Mouse (Mus musculus) kidney, adult 2 months (tissue): ENCODE results near the gene Fbln5. TPM values are rescaled to one million over a fixed set of nuclear protein-coding genes. Genes with fewer than 3 reads are reported as not detected.

Source experiments
- DNase-seq: peaks from one replicate; pipeline ENCODE4 v3.0.0; 2021
- H3K27ac ChIP-seq: fragments of 200-500 bp; 2 replicates; pipeline ENCODE4 v1.5.1; 2012; ENCODE audit warnings: low read depth, low read length, control low read depth, inconsistent platforms; ENCODE audit not compliant: insufficient read depth
- H3K27me3 ChIP-seq: fragments of 200-500 bp; replicated peaks from 2 replicates; pipeline ENCODE4 v1.6.1; 2012; ENCODE audit warnings: mild to moderate bottlenecking, moderate library complexity, low read length, inconsistent platforms; ENCODE audit not compliant: control insufficient read depth, insufficient read depth
- H3K36me3 ChIP-seq: fragments of 200-500 bp; 2 replicates; pipeline ENCODE4 v1.6.1; 2012; ENCODE audit warnings: mild to moderate bottlenecking, moderate library complexity, low read length, inconsistent platforms; ENCODE audit not compliant: control insufficient read depth, insufficient read depth
- H3K4me1 ChIP-seq: fragments of 200-500 bp; 2 replicates; pipeline ENCODE4 v1.6.1; 2011; ENCODE audit warnings: low read length; ENCODE audit not compliant: control insufficient read depth, insufficient read depth
- H3K4me3 ChIP-seq: fragments of 200-500 bp; 2 replicates; pipeline ENCODE4 v1.5.1; 2011; ENCODE audit warnings: mild to moderate bottlenecking, low read depth, low read length, control low read depth; ENCODE audit not compliant: insufficient read depth
- CTCF ChIP-seq: fragments of 200-500 bp; conservative IDR thresholded peaks from 2 replicates; pipeline ENCODE4 v1.5.1; 2011; ENCODE audit warnings: low read depth, mild to moderate bottlenecking, control low read depth, low read length, moderate library complexity, mixed read lengths; ENCODE audit not compliant: insufficient read depth, insufficient read length
- POLR2A ChIP-seq: fragments of 200-500 bp; IDR thresholded peaks from one replicate; pipeline ENCODE4 v1.6.1; 2011; ENCODE audit warnings: low read depth, low read length, control low read depth
- WGBS: fragments of 180-500 bp; shearing (Covaris S2); methylation state at CpG from one replicate; pipeline ENCODE4 v1.1.7; 2018; 5-methylcytosine and 5-hydroxymethylcytosine counted together
- polyA plus RNA-seq: library from polyadenylated mRNA; depleted of rRNA; stranded (reverse); fragments of >200 nt; gene quantifications from 2 replicates; pipeline ENCODE4 v1.2.3, GENCODE M21; 2012

The Fbln5 gene
- polyA plus RNA-seq, 1 experiment: 302 TPM

DNA sequence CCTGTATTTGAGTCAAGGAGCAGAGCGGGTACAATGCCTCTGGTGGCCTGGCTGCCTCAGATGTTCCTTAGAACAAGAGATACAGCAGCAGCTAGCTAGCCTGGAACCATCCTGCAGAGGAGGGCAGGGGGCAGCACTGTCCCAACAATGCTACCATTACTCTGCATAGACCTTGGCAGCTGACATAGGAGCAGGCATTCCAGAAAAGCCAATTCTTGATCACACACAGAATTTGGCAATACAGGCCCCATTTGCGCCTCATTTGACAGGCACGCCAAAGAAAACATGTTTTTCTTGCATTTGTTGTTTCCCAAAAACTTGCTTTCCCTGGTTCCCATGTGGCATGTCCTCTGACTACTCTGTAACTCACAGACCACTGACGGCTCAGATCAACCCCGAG lies 56.8 kb downstream of the Fbln5 start:
- no peak for DNase-seq
- H3K36me3 ChIP-seq: no peaks in the 10 kb centered on the region
- H3K4me3 ChIP-seq: no peak overlapping the region
- no peak overlapping the region for H3K27ac ChIP-seq
- H3K27me3 ChIP-seq: no peaks in the 10 kb centered on the region
- H3K4me1 ChIP-seq: no peaks in the 10 kb centered on the region; the same call in 1 of the 2 replicates
- 81% methylated on average over 5 of the region's 5 CpGs for WGBS
- no peak for TF ChIP-seq POLR2A
- TF ChIP-seq CTCF: peak; percentile 24; the same call in 1 of the 2 replicates

DNA sequence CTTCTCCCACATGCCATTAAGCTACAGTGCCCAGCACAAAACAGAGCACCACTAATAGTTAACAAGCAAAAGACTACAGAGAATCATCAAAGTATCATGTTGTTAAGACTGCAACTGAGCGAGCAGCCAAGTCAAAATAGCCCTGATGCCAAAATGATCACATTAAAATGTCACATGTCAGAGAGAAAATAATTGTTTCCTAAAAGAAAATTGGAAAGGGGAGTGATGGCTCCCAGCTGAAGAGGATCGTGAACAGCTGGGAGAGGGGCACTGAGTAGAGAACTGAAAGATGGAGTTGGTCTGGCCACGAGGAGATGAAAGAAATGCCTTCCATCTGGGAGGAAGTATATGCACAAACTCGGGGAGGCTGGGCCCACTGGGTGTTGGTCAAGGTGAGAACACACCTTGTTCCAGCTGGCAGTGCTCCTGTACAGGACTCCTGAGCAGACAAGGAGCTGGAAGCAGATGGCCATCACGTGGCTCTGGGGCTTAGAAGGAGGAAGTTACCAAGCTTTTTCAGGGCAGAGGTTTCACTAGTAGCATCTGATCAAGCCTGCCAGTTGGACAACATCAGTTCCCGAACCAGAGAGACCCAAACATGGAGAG lies 59.3 kb downstream of the Fbln5 start:
- 46% methylated on average over 6 of the region's 6 CpGs for WGBS
- no peak for TF ChIP-seq CTCF
- TF ChIP-seq POLR2A: no peak
- H3K36me3 ChIP-seq: no peaks in the 10 kb centered on the region
- H3K27me3 ChIP-seq: no peaks in the 10 kb centered on the region
- H3K27ac ChIP-seq: no peak overlapping the region
- no peaks in the 10 kb centered on the region for H3K4me1 ChIP-seq
- H3K4me3 ChIP-seq: no peak overlapping the region
- no peak for DNase-seq

DNA sequence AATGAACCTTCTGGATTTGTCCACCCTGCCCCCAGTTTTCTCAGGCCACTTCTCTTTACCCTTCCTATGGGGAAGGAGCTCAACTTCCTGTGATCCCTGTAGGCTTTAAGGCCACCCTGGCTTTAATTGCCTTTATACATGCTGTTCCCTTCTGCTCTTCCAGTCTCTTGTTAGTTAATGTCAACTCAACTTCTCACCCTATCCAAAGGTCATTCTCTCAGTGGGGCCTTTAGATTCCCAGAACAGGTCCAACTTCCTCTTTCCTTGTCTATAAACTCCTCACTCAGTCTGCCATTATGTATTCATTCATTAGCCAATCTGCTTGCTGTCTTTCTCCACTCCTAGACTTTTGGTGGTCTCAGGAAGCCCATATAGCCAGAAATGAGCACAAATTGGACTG lies 60.2 kb downstream of the Fbln5 start:
- TF ChIP-seq POLR2A: no peak
- no peak for TF ChIP-seq CTCF
- DNase-seq: peak; percentile 62
- no peaks in the 10 kb centered on the region for H3K27me3 ChIP-seq
- no peaks in the 10 kb centered on the region for H3K4me1 ChIP-seq
- no peak overlapping the region; the same call in 1 of the 2 replicates for H3K27ac ChIP-seq
- no peaks in the 10 kb centered on the region for H3K36me3 ChIP-seq
- H3K4me3 ChIP-seq: no peak overlapping the region

DNA sequence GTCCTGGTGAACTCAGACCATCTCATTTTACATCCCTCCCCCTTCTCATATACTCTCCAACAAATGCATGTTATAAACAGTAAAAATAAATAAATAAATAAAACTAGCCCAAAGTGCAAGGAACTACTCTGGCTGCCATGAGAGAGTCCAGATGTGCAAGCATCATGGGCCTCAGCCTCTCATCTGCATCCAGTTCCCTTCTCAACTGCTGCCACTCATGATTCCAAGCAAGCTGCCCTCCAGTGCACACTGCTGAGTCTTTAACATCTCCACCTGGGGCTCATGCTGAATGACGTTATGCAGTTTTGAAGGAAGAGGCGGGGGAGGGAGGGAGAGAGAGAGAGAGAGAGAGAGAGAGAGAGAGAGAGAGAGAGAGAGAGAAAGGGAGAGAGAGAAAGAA lies 76.5 kb downstream of the Fbln5 start:
- H3K4me3 ChIP-seq: no peak overlapping the region
- no peaks in the 10 kb centered on the region for H3K27me3 ChIP-seq
- no peak for TF ChIP-seq CTCF
- TF ChIP-seq POLR2A: no peak
- WGBS: 58% methylated on average over 2 of the region's 2 CpGs
- H3K36me3 ChIP-seq: no peaks in the 10 kb centered on the region
- no peak overlapping the region for H3K27ac ChIP-seq
- no peak for DNase-seq
- no peaks in the 10 kb centered on the region for H3K4me1 ChIP-seq

DNA sequence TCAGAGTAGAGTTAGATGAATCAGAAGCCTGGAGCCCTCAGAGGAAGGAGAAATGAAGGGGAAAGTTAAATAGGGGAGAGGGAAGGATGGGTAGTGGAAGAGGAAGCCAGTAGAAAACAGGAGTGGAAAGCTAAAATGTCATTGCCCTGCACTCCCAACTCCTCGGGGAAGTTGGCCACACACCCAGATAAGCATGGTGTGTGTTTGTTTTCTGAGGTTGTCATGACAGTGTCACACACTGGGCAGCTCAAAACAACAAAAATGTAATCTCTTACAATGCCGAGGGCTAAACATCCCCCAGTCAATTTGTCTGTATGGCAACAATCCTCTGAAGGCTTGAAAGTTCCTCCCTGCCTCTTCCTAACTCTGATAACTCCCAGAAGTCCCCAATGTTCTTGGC lies 78.4 kb downstream of the Fbln5 start:
- 30% methylated on average over 2 of the region's 2 CpGs for WGBS
- H3K27me3 ChIP-seq: no peaks in the 10 kb centered on the region
- H3K36me3 ChIP-seq: no peaks in the 10 kb centered on the region
- H3K4me3 ChIP-seq: no peak overlapping the region
- no peak for TF ChIP-seq CTCF
- TF ChIP-seq POLR2A: no peak
- no peaks in the 10 kb centered on the region for H3K4me1 ChIP-seq
- H3K27ac ChIP-seq: peak overlapping the region; percentile 63
- DNase-seq: peak; percentile 26

DNA sequence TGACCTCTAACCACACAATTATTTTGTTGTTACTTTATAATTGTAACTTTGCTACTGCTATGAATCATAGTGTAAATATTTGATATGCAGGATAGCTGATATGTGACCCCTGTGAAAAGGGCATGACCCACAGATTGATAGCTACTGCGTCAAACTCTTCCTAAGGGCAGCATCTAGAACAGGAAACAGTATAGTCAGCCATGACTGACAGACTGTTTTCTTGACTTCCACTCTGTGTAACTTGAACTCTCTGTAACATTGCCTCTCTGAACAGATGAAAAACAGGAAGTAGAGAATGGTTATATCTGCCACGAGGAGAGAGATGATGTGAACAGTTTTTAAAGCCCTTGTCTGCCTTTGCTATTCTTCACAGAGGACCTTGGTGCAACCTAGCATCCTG lies 78.8 kb downstream of the Fbln5 start:
- Histone ChIP-seq H3K27me3 (no peaks in the 10 kb centered on the region), H3K27ac (peak overlapping the region; percentile 63), H3K4me3 (no peak overlapping the region), H3K36me3 (no peaks in the 10 kb centered on the region), H3K4me1 (no peaks in the 10 kb centered on the region)
- no peak for TF ChIP-seq POLR2A
- peak; percentile 44 for DNase-seq
- 7% methylated on average over 2 of the region's 2 CpGs for WGBS

DNA sequence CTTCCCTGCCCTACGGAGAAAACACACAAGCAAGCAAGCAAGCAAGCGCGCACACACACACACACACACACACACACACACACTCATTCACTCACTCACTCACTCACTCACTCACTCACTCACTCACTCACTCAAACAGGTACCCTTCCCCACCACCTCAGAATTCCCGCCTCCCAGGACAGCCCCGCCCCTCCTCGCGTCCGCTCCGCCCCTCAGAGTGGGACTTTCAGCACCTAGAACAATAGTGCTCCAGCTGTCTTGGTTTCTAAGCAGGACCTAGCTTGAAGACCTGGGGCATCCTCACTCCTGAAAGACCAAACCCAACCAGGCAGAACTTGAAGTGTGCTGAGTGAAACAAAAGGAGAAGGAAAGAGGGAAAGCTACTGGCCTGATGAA lies 100.1 kb downstream of the Fbln5 start:
- no peaks in the 10 kb centered on the region for H3K4me1 ChIP-seq
- H3K36me3 ChIP-seq: no peaks in the 10 kb centered on the region
- H3K27me3 ChIP-seq: no peaks in the 10 kb centered on the region
- peak overlapping the region; percentile 52 for H3K4me3 ChIP-seq
- DNase-seq: peak; percentile 50
- WGBS: 2% methylated on average over 8 of the region's 9 CpGs
- no peak for TF ChIP-seq POLR2A
- no peak for TF ChIP-seq CTCF
- H3K27ac ChIP-seq: no peak overlapping the region
